Mouse (Mus musculus): Measurements from ENCODE around the gene Itga6.

DNA sequence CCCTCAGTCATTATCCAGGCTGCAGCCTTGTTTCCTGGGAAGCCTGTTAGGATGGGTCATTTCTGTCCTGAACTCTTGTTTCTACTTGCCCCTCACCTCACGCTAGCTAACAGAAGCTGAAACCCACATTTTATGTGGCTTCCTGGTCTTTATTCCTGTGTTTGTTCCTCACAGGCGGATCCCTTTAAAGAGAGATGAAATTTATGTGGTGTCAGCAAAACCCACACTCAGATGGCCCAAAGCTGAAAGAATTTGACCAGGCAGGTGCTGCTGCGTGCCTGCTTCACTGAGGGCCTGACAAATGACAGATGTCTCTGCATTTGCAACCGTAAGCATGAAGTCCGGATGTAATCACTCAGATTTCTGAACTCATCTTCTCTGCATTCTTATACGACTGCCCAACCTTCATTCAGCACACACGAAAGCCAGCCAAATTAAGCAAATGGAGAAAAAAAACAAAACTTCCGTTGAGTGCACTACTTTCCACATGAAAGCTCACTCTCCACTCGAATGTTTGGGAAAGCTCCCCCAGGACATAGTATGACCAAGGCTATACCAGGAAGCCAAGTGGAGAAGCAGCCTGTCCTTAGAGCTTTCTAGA lies 10.5 kb upstream of the Itga6 start:
- no peak for TF ChIP-seq POLR2A (IDR thresholded peaks at IDR 0.05; ENCODE audit: borderline replicate concordance, insufficient read depth, low read length)
- TF ChIP-seq CTCF (IDR thresholded peaks at IDR 0.05; ENCODE audit: borderline replicate concordance, insufficient read depth, low read depth, low read length), result no peak

Measured in cerebellum, adult 2 months (tissue).